Mouse (Mus musculus) lung, adult 2 months (tissue): ENCODE results near the gene Ldb3. TPM values are rescaled to one million over a fixed set of nuclear protein-coding genes. Genes with fewer than 3 reads are reported as not detected.
A peak's percentile ranks its signal among the peaks of the same experiment; 100 is the strongest.

Experiments
- DNase-seq: peaks from one replicate; pipeline ENCODE4 v3.0.0; 2022
- H3K4me1 ChIP-seq: fragments of 200-500 bp; 2 replicates; pipeline ENCODE4 v1.6.1; 2011; ENCODE audit warnings: low read length; ENCODE audit not compliant: control insufficient read depth, insufficient read depth
- H3K4me3 ChIP-seq: fragments of 200-500 bp; replicated peaks from 2 replicates; pipeline ENCODE3; 2011; ENCODE audit warnings: low read depth, mild to moderate bottlenecking, control low read depth, low read length; ENCODE audit errors: extremely low read depth
- CTCF ChIP-seq: fragments of 200-500 bp; IDR thresholded peaks from 2 replicates; pipeline ENCODE4 v1.5.1; 2011; ENCODE audit warnings: mild to moderate bottlenecking, low read length, control low read depth; ENCODE audit not compliant: insufficient read depth
- POLR2A ChIP-seq: fragments of 200-500 bp; IDR thresholded peaks from 2 replicates; pipeline ENCODE4 v1.6.1; 2011; ENCODE audit warnings: low read depth, mild to moderate bottlenecking, control low read depth, low read length, borderline replicate concordance; ENCODE audit errors: extremely low read depth
- WGBS: fragments of 180-500 bp; shearing (Covaris S2); methylation state at CpG from one replicate; pipeline ENCODE4 v1.1.7; 2018; 5-methylcytosine and 5-hydroxymethylcytosine counted together
- polyA plus RNA-seq: library from polyadenylated mRNA; depleted of rRNA; stranded (reverse); fragments of >200 nt; gene quantifications from 2 replicates; pipeline ENCODE4 v1.2.3, GENCODE M21; 2012

Ldb3 gene
- polyA plus RNA-seq, 1 experiment, result 81.2 TPM

GRCm38 (mm10) chr14:34516960-34517577 lies 71.4 kb downstream of the Ldb3 start:
- DNase-seq, result no peak
- H3K4me1 ChIP-seq, result no peaks in the 10 kb centered on the region
- no peak for TF ChIP-seq CTCF
- TF ChIP-seq POLR2A, result no peak
- H3K4me3 ChIP-seq, result no peak overlapping the region
- WGBS, result 79% methylated on average over 10 of the region's 10 CpGs

DNA sequence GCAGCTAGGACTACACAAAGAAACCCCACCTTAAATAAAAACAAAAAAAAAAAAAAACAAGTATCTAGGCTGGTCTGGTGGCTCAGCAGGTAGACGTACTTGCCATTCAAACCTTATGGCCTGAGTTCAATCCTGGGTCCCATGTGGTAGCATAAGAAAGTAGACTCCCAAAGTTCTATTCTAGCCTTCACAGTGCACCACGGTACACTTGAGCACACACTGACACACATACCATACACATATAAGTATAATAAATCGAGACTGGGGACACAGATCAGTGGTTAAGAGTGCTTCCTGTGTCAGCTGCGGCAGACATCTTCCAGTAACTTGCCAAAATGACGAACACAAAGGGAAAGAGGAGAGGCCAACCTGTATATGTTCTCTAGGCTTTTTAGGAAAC lies 72.6 kb downstream of the Ldb3 start:
- H3K4me3 ChIP-seq, result no peak overlapping the region
- 75% methylated on average over 5 of the region's 5 CpGs for WGBS
- TF ChIP-seq POLR2A, result no peak
- no peak for TF ChIP-seq CTCF

GRCm38 (mm10) chr14:34514120-34514519 lies 74.4 kb downstream of the Ldb3 start:
- 32% methylated on average over 6 of the region's 6 CpGs for WGBS
- TF ChIP-seq POLR2A, result no peak
- TF ChIP-seq CTCF, result 0 out of 2 replicates have a peak, but pooled peaks have one; percentile 15
- no peak overlapping the region for H3K4me3 ChIP-seq
- no peaks in the 10 kb centered on the region for H3K4me1 ChIP-seq
- no peak for DNase-seq

More for the DNA sequence above, 72.6 kb downstream of the Ldb3 start:
- H3K4me1 ChIP-seq, result no peaks in the 10 kb centered on the region
- no peak for DNase-seq

GRCm38 (mm10) chr14:34512602-34513001 lies 75.9 kb downstream of the Ldb3 start:
- TF ChIP-seq CTCF (no peak), POLR2A (no peak)
- Histone ChIP-seq H3K4me3 (no peak overlapping the region), H3K4me1 (peaks cover 6% of the 10 kb centered on the region)
- 61% methylated on average over 4 of the region's 4 CpGs for WGBS
- DNase-seq, result no peak

DNA sequence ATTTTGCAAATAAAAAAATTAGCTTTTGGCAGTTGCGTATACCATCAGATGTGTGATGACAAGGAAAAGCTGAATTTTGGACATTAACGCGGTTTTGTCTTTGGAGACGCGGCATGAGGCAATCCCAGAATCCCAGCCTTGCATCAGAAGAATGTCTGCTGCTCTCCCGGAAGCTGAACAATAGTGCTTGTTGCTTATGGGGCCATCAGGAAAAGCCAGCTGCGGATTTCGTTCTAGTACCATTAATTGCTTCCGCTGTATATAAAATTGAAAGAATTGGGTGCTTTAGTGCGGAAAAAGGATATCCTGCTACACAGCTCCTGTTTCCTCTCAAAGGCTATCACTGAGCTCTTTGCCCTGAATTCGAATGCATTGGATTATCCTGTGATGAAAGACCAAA lies 76.6 kb downstream of the Ldb3 start:
- Histone ChIP-seq H3K4me1 (peaks cover 6% of the 10 kb centered on the region), H3K4me3 (no peak overlapping the region)
- no peak for TF ChIP-seq CTCF
- TF ChIP-seq POLR2A, result no peak
- 27% methylated on average over 11 of the region's 11 CpGs for WGBS
- DNase-seq, result no peak

- Histone ChIP-seq H3K4me1 (peaks cover 6% of the 10 kb centered on the region), H3K4me3 (no peak overlapping the region)
- no peak for DNase-seq
- TF ChIP-seq CTCF (no peak), POLR2A (no peak)
- WGBS, result 27% methylated on average over 7 of the region's 7 CpGs
Observed at GRCm38 (mm10) chr14:34508842-34509439, 79.5 kb downstream of the Ldb3 start.

DNA sequence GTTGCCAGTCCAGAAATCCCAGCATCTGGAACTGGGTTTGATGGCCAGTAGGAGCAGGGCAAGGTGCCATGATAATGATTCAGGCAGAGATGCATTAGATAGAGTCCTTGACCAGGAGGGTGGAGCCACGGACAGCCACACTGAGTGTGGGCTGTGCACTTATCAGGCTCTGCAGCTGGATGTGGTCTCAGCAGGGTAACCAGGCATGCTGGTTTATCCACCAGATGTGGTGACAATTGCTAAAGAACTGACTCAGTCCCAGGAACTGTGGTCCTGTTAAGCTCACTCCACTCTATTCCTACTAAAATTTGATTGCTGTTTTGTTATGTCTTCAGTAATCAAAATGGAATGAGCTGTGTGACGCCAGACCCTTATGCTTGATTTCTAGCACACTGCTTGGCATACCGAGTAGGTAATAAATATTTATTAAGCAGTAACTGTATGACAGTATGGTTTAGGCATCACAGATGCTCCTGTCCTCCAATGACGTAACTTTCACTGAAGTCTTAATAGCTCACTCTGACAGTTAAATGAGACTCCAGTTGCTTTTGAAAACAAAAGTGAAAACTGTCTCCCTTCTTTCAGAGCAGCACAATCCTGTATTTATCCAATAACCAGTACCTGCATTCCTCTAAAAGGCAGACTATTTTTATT lies 80.2 kb downstream of the Ldb3 start:
- no peak for DNase-seq
- no peak for TF ChIP-seq POLR2A
- no peak for TF ChIP-seq CTCF
- H3K4me3 ChIP-seq, result no peak overlapping the region
- peaks cover 6% of the 10 kb centered on the region for H3K4me1 ChIP-seq
- WGBS, result 37% methylated on average over 4 of the region's 4 CpGs

DNA sequence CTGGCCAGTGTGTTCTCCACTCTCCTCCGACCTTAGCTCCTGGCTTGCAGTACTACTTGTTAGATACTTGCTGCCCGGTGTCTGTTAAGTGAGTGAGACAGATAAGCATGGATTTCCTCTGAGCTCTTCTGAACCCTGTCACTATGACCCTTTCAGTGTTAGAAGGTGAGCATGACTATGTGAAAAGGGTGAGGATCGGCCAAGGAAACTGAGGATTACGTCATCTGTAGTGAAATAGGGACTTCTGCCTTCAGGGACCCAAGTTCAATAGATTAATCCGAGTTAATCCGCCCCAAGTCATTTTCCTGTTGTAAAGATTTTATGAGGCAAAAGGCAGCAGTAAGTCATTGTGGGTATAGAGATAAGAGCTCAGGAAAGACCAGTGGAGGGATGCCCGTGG lies 83.2 kb downstream of the Ldb3 start:
- 62% methylated on average over 7 of the region's 7 CpGs for WGBS
- no peak overlapping the region for H3K4me3 ChIP-seq
- TF ChIP-seq CTCF, result no peak
- TF ChIP-seq POLR2A, result no peak
- no peak for DNase-seq
- H3K4me1 ChIP-seq, result peaks cover 6% of the 10 kb centered on the region

- DNase-seq, result no peak
- TF ChIP-seq POLR2A, result no peak
- TF ChIP-seq CTCF, result no peak
- Histone ChIP-seq H3K4me3 (no peak overlapping the region), H3K4me1 (peaks cover 12% of the 10 kb centered on the region)
- WGBS, result 72% methylated on average over 5 of the region's 5 CpGs
Observed at GRCm38 (mm10) chr14:34504377-34504776, 84.1 kb downstream of the Ldb3 start.

DNA sequence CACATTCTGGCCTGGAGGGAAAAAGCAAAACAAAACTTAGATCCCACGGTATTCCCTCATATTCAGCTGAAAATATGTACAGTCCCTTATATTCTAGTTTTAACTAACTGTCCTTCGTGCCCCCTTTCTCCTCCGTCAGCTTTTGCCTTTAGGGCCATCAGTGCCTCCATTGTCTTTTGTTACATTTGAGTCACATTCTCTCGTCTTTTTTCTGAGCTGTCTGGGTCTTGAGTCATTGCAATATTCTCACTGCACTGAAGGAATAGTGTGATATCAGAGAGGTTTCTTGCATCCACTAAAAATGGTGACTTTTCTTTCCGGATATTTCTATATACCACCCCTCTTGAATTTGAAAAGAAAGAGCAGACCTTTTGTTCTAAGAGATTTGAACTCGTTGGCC lies 84.7 kb downstream of the Ldb3 start:
- Histone ChIP-seq H3K4me1 (peaks cover 9% of the 10 kb centered on the region), H3K4me3 (no peak overlapping the region)
- TF ChIP-seq POLR2A (no peak), CTCF (no peak)
- WGBS, result 53% methylated on average over 6 of the region's 6 CpGs
- DNase-seq, result no peak

DNA sequence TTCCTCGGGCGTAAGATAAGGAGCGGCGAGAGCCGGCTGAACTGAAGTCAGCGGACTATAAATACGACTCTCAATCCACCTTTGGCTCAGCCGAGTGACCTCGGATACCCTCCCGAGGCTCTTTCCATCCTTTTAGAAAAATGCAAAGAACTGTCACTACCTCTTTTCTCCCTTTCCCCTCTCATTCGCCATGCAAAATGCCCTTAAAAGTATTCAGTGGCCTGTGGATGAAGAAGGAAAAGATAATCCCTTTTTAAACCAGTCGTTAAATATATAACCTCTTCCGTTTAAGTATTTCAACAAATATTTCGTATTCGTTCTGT lies 85.2 kb downstream of the Ldb3 start, which contains the start of gene Bmpr1a:
Bmpr1a (minus strand) TSS at position 17 of the 323 bp plus-strand sequence.
- WGBS, result 9% methylated on average over 15 of the region's 15 CpGs
- Histone ChIP-seq H3K4me1 (peaks cover 8% of the 10 kb centered on the region), H3K4me3 (peak within 1 kb of the TSS; percentile 79)
- TF ChIP-seq POLR2A (no peak), CTCF (no peak)
- no peak for DNase-seq
